ENCODE assay signal across 9 mouse cellular contexts in genomic region chrX:73480334-73480733, GRCm38 (mm10). TPM values are rescaled to one million over a fixed set of nuclear protein-coding genes. Genes with fewer than 3 reads are reported as not detected.
DNase-seq lines count a peak whose midpoint lies in the region; ATAC-seq and TF ChIP-seq lines count a peak whose summit lies in the region.
"Had no signal": no experiment of that assay in that cellular context is flagged by ENCODE, and none has a peak within 500 bp of the region (broad histone marks: within the 10 kb centered on the region; RNA-seq: fewer than 3 reads in every experiment).

No protein-coding gene starts in this region.

- H3K27ac ChIP-seq in lung, embryonic 15.5 days, result peak overlapping the region; percentile 77
- H3K27ac ChIP-seq in kidney, adult 2 months (ENCODE audit: insufficient read depth, low read depth, low read length), result peak overlapping the region; percentile 75
- peak overlapping the region; percentile 67 for H3K27ac ChIP-seq in limb, embryonic 13.5 days
- H3K27ac ChIP-seq: hindbrain, embryonic 13.5 days had no signal

- 0 out of 2 replicates have a peak, but pooled peaks have one; percentile 9 for ATAC-seq in lung, embryonic 15.5 days (ENCODE audit: borderline replicate concordance, extremely low read depth, low FRiP score, low TSS enrichment)
- no peak for ATAC-seq in limb, embryonic 13.5 days (ENCODE audit: low FRiP score, low read depth)
- no peak for ATAC-seq in megakaryocyte-erythroid progenitor cell, adult 5-6 weeks (replicated peaks; ENCODE audit: low FRiP score, low TSS enrichment, poor library complexity, severe bottlenecking)

- no peak for DNase-seq in lung, adult 2 months
- peak; percentile 51 for DNase-seq in kidney, adult 2 months
- no peak for DNase-seq in frontal cortex, postnatal 25 days (ENCODE audit: low spot score in 2 of 2)
- no peak for DNase-seq in spleen, postnatal 36 days (ENCODE audit: low spot score in 2 of 2)
- DNase-seq: layer of hippocampus, postnatal 36 days had no signal

- no peak overlapping the region for H3K9ac ChIP-seq in lung, embryonic 15.5 days
- H3K9ac ChIP-seq in limb, embryonic 13.5 days, result no peak overlapping the region
- H3K9ac ChIP-seq: hindbrain, embryonic 13.5 days had no signal

- no peak for TF ChIP-seq CTCF in lung, adult 2 months (IDR thresholded peaks at IDR 0.05; ENCODE audit: insufficient read depth, low read length)
- no peak for TF ChIP-seq CTCF in kidney, adult 2 months (conservative IDR thresholded peaks at IDR 0.05; ENCODE audit: insufficient read depth, insufficient read length, low read depth, low read length)

- no peaks in the 10 kb centered on the region for H3K36me3 ChIP-seq in lung, embryonic 15.5 days
- H3K36me3 ChIP-seq in kidney, adult 2 months (ENCODE audit: control insufficient read depth, insufficient read depth, low read length), result no peaks in the 10 kb centered on the region
- H3K36me3 ChIP-seq in limb, embryonic 13.5 days, result no peaks in the 10 kb centered on the region
- H3K36me3 ChIP-seq: hindbrain, embryonic 13.5 days had no signal

- peaks cover 45% of the 10 kb centered on the region for H3K4me1 ChIP-seq in lung, embryonic 15.5 days
- peaks cover 13% of the 10 kb centered on the region for H3K4me1 ChIP-seq in lung, adult 2 months (ENCODE audit: control insufficient read depth, insufficient read depth, low read length)
- H3K4me1 ChIP-seq in kidney, adult 2 months (ENCODE audit: control insufficient read depth, insufficient read depth, low read length), result no peaks in the 10 kb centered on the region
- peaks cover 38% of the 10 kb centered on the region for H3K4me1 ChIP-seq in limb, embryonic 13.5 days
- H3K4me1 ChIP-seq: hindbrain, embryonic 13.5 days had no signal

- no peaks in the 10 kb centered on the region; the same call in 1 of the 2 replicates for H3K27me3 ChIP-seq in lung, embryonic 15.5 days
- H3K27me3 ChIP-seq in kidney, adult 2 months (replicated peaks; ENCODE audit: control insufficient read depth, insufficient read depth, low read length), result no peaks in the 10 kb centered on the region
- H3K27me3 ChIP-seq in limb, embryonic 13.5 days, result peaks cover 8% of the 10 kb centered on the region; the same call in 1 of the 2 replicates

- H3K9me3 ChIP-seq in lung, embryonic 15.5 days, result no peaks in the 10 kb centered on the region
- no peaks in the 10 kb centered on the region for H3K9me3 ChIP-seq in limb, embryonic 13.5 days
- H3K9me3 ChIP-seq: hindbrain, embryonic 13.5 days had no signal

- TF ChIP-seq POLR2A in lung, adult 2 months (IDR thresholded peaks at IDR 0.05; ENCODE audit: borderline replicate concordance, extremely low read depth, low read depth, low read length), result no peak
- TF ChIP-seq POLR2A in kidney, adult 2 months (IDR thresholded peaks at IDR 0.05; ENCODE audit: low read depth, low read length), result no peak

- no peak overlapping the region for H3K4me2 ChIP-seq in lung, embryonic 15.5 days
- H3K4me2 ChIP-seq in limb, embryonic 13.5 days (replicated peaks), result no peak overlapping the region
- H3K4me2 ChIP-seq: hindbrain, embryonic 13.5 days had no signal

- 36% methylated on average over 2 of the region's 2 CpGs for WGBS in lung, embryonic 15.5 days
- 37% methylated on average over 2 of the region's 2 CpGs for WGBS in lung, adult 2 months
- WGBS in kidney, adult 2 months, result 52% methylated on average over 2 of the region's 2 CpGs
- WGBS in limb, embryonic 13.5 days, result 41% methylated on average over 2 of the region's 2 CpGs

- no peak overlapping the region for H3K4me3 ChIP-seq in lung, embryonic 15.5 days
- no peak overlapping the region for H3K4me3 ChIP-seq in lung, adult 2 months (replicated peaks; ENCODE audit: extremely low read depth, low read depth, low read length)
- H3K4me3 ChIP-seq in kidney, adult 2 months (ENCODE audit: insufficient read depth, low read depth, low read length), result no peak overlapping the region
- no peak overlapping the region for H3K4me3 ChIP-seq in limb, embryonic 13.5 days
- H3K4me3 ChIP-seq: hindbrain, embryonic 13.5 days had no signal

RNA-seq across cellular contexts. Expression of gene Bgn, which starts 3.1 kb away (rescaled TPM):
- polyA plus RNA-seq in lung, embryonic 15.5 days (2015; fragmentation: Nextera tagmentation; extraction: Ambion mirVana), result 155 and 183 TPM in 2 replicates
- polyA plus RNA-seq in lung, adult 2 months (2012; rRNA removed), result 656 and 780 TPM in 2 replicates
- 277 and 333 TPM in 2 replicates for polyA plus RNA-seq in kidney, adult 2 months (2012; rRNA removed)
- polyA plus RNA-seq in limb, embryonic 13.5 days (2015; fragmentation: Nextera tagmentation; extraction: Ambion mirVana), result 67.7 and 68.8 TPM in 2 replicates
- 5.3 TPM in 1 of 2 replicates, not detected in the other for total RNA-seq in megakaryocyte-erythroid progenitor cell, adult 5-6 weeks (2014; fragmentation: Nextera tagmentation)
- total RNA-seq in megakaryocyte-erythroid progenitor cell, adult 5-6 weeks (2017), result 0.50 and 2.4 TPM in 2 replicates

RNA-seq across cellular contexts. Expression of gene Haus7, which starts 21.5 kb away (rescaled TPM):
- polyA plus RNA-seq in lung, embryonic 15.5 days (2015; fragmentation: Nextera tagmentation; extraction: Ambion mirVana), result 64.4 and 66.9 TPM in 2 replicates
- 9.2 and 14.1 TPM in 2 replicates for polyA plus RNA-seq in lung, adult 2 months (2012; rRNA removed)
- polyA plus RNA-seq in kidney, adult 2 months (2012; rRNA removed), result 12.9 and 13.8 TPM in 2 replicates
- polyA plus RNA-seq in limb, embryonic 13.5 days (2015; fragmentation: Nextera tagmentation; extraction: Ambion mirVana), result 77.0 and 85.2 TPM in 2 replicates
- 37.5 and 56.0 TPM in 2 replicates for total RNA-seq in megakaryocyte-erythroid progenitor cell, adult 5-6 weeks (2014; fragmentation: Nextera tagmentation)
- 81.1 and 85.6 TPM in 2 replicates for total RNA-seq in megakaryocyte-erythroid progenitor cell, adult 5-6 weeks (2017)

RNA-seq across cellular contexts. Expression of gene Atp2b3, which starts 22.6 kb away (rescaled TPM):
- 0.09 and 0.13 TPM in 2 replicates for polyA plus RNA-seq in lung, embryonic 15.5 days (2015; fragmentation: Nextera tagmentation; extraction: Ambion mirVana)
- polyA plus RNA-seq in lung, adult 2 months (2012; rRNA removed), result 0.04 TPM in 1 of 2 replicates, not detected in the other
- 0.11 and 0.13 TPM in 2 replicates for polyA plus RNA-seq in kidney, adult 2 months (2012; rRNA removed)
- 0.24 and 0.31 TPM in 2 replicates for polyA plus RNA-seq in limb, embryonic 13.5 days (2015; fragmentation: Nextera tagmentation; extraction: Ambion mirVana)
- not detected in 2 replicates for total RNA-seq in megakaryocyte-erythroid progenitor cell, adult 5-6 weeks (2014; fragmentation: Nextera tagmentation)
- not detected in 2 replicates for total RNA-seq in megakaryocyte-erythroid progenitor cell, adult 5-6 weeks (2017)

RNA-seq across cellular contexts. Expression of gene Trex2, which starts 45.2 kb away (rescaled TPM):
- not detected in 2 replicates for polyA plus RNA-seq in lung, embryonic 15.5 days (2015; fragmentation: Nextera tagmentation; extraction: Ambion mirVana)
- polyA plus RNA-seq in lung, adult 2 months (2012; rRNA removed), result 1.1 and 115 TPM in 2 replicates
- polyA plus RNA-seq in kidney, adult 2 months (2012; rRNA removed), result not detected in 2 replicates
- not detected in 2 replicates for polyA plus RNA-seq in limb, embryonic 13.5 days (2015; fragmentation: Nextera tagmentation; extraction: Ambion mirVana)
- total RNA-seq in megakaryocyte-erythroid progenitor cell, adult 5-6 weeks (2014; fragmentation: Nextera tagmentation), result not detected in 2 replicates
- total RNA-seq in megakaryocyte-erythroid progenitor cell, adult 5-6 weeks (2017), result not detected in 2 replicates
- total RNA-seq: layer of hippocampus, postnatal 36 days had no signal
- polyA plus RNA-seq: hindbrain, embryonic 13.5 days had no signal
